Mouse (Mus musculus): Measurements from ENCODE around the gene Gm20903.
"Not testable (repeated sequence)": the region's sequence is repeated elsewhere in the genome, so short reads cannot be mapped to it uniquely, and the experiment has no call there.

The Gm20903 gene

GRCm38 (mm10) chrY:73669015-73669414 is at the start of gene Gm20903:
TSS of gene Gm20903 (plus strand) at chrY:73669315.
- not testable (repeated sequence) for DNase-seq (ENCODE audit: low read depth)

Measured in c-Kit-positive CD71-positive TER-119-negative erythroid progenitor cells, embryonic 14.5 days (primary cell).